Mouse (Mus musculus): Measurements from ENCODE around the gene Ascc1.
"Not testable (repeated sequence)": the region's sequence is repeated elsewhere in the genome, so short reads cannot be mapped to it uniquely, and the experiment has no call there.

Ascc1 gene

GRCm38 (mm10) chr10:60113965-60114690 lies 111.5 kb downstream of the Ascc1 start:
- DNase-seq (ENCODE audit: low spot score in 2 of 2) = no peak

GRCm38 (mm10) chr10:60115345-60116185 lies 113.0 kb downstream of the Ascc1 start:
- DNase-seq (ENCODE audit: low spot score in 2 of 2) = peak; percentile 26 to 38

- no peak for DNase-seq (ENCODE audit: low spot score in 2 of 2)
Observed at GRCm38 (mm10) chr10:60116997-60117396, 114.4 kb downstream of the Ascc1 start.

- DNase-seq (ENCODE audit: low spot score in 2 of 2) = no peak
Observed at GRCm38 (mm10) chr10:60118464-60118863, 115.9 kb downstream of the Ascc1 start.

GRCm38 (mm10) chr10:60120630-60121029 lies 118.0 kb downstream of the Ascc1 start:
- DNase-seq (ENCODE audit: low spot score in 2 of 2) = no peak

GRCm38 (mm10) chr10:60124078-60124477 lies 121.5 kb downstream of the Ascc1 start:
- DNase-seq (ENCODE audit: low spot score in 2 of 2) = no peak

GRCm38 (mm10) chr10:60125529-60126327 lies 123.1 kb downstream of the Ascc1 start:
- DNase-seq (ENCODE audit: low spot score in 2 of 2) = no peak

GRCm38 (mm10) chr10:60128287-60128686 lies 125.7 kb downstream of the Ascc1 start:
- DNase-seq (ENCODE audit: low spot score in 2 of 2) = no peak

- DNase-seq (ENCODE audit: low spot score in 2 of 2) = no peak
Observed at GRCm38 (mm10) chr10:60130504-60130903, 127.9 kb downstream of the Ascc1 start.

- DNase-seq (ENCODE audit: low spot score in 2 of 2) = no peak
Observed at GRCm38 (mm10) chr10:60133501-60133900, 130.9 kb downstream of the Ascc1 start.

- no peak for DNase-seq (ENCODE audit: low spot score in 2 of 2)
Observed at GRCm38 (mm10) chr10:60134201-60134600, 131.6 kb downstream of the Ascc1 start.

- not testable (repeated sequence) for DNase-seq (ENCODE audit: low spot score in 2 of 2)
Observed at GRCm38 (mm10) chr10:60136010-60136409, 133.4 kb downstream of the Ascc1 start.

GRCm38 (mm10) chr10:60136935-60137334 lies 134.3 kb downstream of the Ascc1 start:
- DNase-seq (ENCODE audit: low spot score in 2 of 2) = no peak

- DNase-seq (ENCODE audit: low spot score in 2 of 2) = no peak
Observed at GRCm38 (mm10) chr10:60138680-60139079, 136.1 kb downstream of the Ascc1 start.

- no peak for DNase-seq (ENCODE audit: low spot score in 2 of 2)
Observed at GRCm38 (mm10) chr10:60140751-60141150, 138.1 kb downstream of the Ascc1 start.

- DNase-seq (ENCODE audit: low spot score in 2 of 2) = no peak
Observed at GRCm38 (mm10) chr10:60141656-60142160, 139.1 kb downstream of the Ascc1 start.

GRCm38 (mm10) chr10:60147510-60148047 lies 145.0 kb downstream of the Ascc1 start:
- not testable (repeated sequence) for DNase-seq (ENCODE audit: low spot score in 2 of 2)

- DNase-seq (ENCODE audit: low spot score in 2 of 2) = peak; percentile 67 to 84
Observed at GRCm38 (mm10) chr10:60148087-60148486, 145.5 kb downstream of the Ascc1 start.

All from natural killer cell, adult 2 months (primary cell).